Mouse (Mus musculus): ENCODE measurements around the gene Alox12e.
A peak's percentile ranks its signal among the peaks of the same experiment; 100 is the strongest.

The Alox12e gene

DNA sequence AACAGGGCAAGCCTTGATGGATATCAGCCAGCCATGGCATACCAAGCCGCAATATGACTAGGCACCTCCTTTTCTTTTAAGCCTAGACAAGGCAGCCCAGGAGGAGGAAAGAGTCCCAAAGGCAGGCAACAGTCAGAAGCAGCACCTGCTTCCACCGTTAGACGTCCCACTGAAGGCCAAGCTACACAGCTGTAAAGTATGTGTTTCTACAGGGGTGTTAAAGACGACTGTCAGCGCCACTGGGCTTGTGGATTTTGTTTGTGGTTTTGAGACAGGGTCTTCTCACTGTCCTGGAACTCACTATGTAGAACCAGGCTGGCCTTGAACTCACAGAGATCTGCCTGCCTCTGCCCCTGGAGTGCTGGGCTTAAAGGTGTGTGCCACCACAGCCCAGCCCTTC is 36.7 kb downstream of the Alox12e start:
- DNase-seq (ENCODE audit: low spot score in 2 of 2) = no peak

DNA sequence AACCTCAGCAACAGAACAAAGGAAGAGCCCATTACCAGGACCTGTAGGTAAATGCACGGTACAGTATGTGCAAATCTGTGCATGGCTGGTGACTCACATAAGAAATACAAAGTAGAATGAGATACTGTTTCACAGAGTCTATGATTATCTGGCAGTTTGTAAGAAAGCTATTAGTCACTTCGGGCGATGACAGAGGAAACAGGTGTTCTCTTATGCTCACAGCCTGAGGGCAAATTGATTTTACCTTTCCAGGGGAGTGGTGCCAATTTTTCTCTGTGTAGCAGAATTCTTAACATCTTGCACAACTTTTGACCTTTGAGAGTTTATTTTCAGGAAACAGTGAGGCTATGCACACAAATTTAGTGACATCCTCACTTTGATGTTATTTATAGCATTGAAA is 37.7 kb downstream of the Alox12e start:
- DNase-seq (ENCODE audit: low spot score in 2 of 2) = no peak

DNA sequence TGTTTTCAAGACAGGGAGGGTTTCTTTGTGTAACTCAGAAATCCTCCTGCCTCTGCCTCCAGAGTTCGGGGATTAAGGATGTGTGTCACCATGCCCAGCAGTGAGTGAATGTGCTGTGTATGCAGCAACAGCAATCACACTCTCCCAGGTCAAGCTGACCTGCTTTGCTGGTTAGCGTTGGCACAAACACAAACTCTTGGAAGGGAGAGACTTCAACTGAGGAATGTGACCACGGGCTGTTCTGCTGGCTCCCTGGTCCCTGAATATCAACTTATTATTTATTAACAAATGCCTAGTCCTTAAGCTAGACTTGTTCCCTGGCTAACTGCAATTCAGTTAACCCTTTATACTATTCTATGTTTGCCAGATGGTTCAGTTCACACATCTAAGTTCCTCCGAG is 38.8 kb downstream of the Alox12e start:
- DNase-seq (ENCODE audit: low spot score in 2 of 2) = no peak

DNA sequence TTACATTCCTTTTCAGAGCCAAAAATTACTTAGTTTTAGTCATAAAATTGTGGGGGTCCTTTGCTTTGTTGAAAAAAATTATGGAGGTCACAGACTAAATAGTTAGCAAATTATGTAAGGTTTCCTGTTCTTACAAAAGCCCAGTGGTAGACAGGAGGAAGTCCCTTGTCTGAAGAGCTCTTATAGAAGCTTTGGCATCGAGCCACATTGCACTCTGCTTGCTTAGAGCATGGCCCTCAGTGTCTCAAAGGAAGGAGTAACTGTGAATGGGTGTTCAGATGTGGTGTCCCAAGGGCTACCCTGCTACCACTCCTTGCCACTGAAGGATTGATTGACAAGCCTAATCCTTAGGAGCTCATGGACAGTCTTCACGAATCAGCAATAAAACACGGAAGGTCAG is 42.0 kb downstream of the Alox12e start:
- DNase-seq (ENCODE audit: low spot score in 2 of 2) = no peak

DNA sequence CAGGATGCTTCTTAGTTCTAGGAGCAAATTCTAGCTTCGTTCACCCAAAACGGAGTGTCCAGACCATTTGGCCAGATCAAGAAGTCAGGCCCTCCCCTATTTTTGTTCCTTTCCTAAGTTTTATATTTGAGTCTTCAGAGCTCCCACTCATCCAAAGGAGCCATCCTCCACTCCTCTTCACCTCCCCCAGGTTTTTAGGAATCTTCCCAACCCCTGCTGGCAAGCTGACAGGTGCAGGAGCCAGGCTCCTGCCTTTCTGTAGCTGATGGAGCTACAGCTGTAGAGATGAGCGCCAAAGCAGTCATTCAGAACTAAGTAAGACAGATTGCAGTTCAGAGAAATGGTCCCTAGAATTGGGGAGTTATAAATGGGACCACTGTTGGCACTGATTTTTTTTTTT is 43.5 kb downstream of the Alox12e start:
- DNase-seq (ENCODE audit: low spot score in 2 of 2) = peak in 1 of 2 experiments; percentile 13

DNA sequence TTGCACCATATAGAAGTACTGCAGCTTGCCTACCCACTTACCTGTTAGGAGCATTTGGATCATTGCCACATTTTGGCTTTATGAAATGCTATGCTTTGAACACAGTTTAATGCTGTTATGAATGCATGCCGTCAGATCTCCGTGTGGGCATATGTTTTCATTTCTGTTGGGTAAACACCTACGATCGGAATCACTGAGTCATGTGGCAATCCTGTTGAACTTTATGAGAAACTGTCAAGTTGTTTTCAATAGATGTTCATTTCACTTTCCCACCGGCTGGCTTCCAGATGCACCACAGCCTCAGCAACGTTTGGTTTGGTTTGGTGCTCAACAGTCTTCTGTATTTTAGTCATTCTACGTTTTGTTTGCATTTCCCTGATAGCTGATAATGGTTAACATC is 50.8 kb downstream of the Alox12e start:
- DNase-seq (ENCODE audit: low spot score in 2 of 2) = no peak

DNA sequence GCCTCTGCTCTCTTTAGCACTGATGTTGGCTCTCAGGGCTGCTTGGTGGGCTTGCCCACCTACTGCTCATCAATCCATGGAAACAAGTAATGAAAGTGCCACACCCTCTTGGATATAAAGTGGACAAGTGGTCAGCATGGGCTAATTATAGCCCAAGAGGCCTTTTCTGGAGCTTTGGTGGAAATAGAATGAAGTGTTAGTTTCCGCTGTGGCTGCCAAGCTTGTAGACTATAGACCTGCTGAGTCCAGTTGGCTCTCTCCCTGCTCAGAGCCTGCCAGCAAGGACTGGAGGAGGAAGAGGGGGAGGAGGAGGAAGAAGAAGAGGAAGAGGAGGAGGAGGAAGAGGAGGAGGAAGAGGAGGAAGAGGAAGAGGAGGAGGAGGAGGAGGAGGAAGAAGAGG is 56.0 kb downstream of the Alox12e start:
- no peak for DNase-seq (ENCODE audit: low spot score in 2 of 2)

DNA sequence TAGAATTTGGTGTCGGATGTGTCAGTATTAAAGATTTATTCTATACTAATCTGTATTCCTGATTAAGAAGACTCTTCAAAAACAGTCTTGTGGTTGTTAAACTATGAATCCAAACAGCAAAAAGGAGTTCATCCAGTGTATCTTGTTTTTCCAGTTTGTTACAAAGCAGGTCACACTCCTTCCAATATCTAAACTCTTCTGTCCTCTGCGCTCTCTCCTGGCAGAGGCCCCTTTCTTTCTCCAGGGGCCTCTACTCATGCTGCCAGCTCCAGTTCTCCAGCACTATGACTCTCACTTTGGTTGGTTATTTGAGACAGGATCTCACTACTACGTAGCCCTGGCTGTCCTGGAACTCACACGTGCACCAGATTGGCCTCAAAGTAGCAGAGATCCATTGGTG is 56.6 kb downstream of the Alox12e start:
- no peak for DNase-seq (ENCODE audit: low spot score in 2 of 2)

Measured in right cerebral cortex, adult 2 months (tissue).